Comparison of ENCODE assay signal across 15 mouse cellular contexts in the genomic region with DNA sequence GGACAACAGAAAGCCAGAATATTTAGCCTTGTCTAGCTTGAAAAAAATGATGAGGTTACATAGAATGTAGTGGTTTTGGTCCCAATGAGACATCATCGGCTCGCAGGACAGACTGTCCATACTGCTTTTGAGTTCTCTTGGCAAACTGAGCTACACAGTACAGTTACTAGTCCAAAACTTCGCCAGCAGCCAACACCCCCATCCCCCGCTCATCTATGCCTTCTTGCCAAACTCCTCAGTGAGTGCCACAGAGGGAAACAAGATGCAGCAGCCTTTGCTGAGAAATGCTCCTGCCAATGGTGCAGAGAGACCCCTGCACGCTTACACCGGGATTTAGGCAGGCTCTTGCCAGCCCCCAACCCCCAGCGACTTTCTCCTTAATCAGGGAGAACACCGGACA. TPM values are rescaled to one million over a fixed set of nuclear protein-coding genes. Genes with fewer than 3 reads are reported as not detected.
DNase-seq lines count a peak whose midpoint lies in the region; ATAC-seq and TF ChIP-seq lines count a peak whose summit lies in the region.
"Had no signal": no experiment of that assay in that cellular context is flagged by ENCODE, and none has a peak within 500 bp of the region (broad histone marks: within the 10 kb centered on the region; RNA-seq: fewer than 3 reads in every experiment).

No protein-coding gene starts in this region.

- H3K4me1 ChIP-seq in forebrain, embryonic 15.5 days, result peaks cover 74% of the 10 kb centered on the region
- 0 out of 2 replicates have a peak, but pooled peaks cover 5% of the 10 kb centered on the region for H3K4me1 ChIP-seq in forebrain, embryonic 11.5 days (replicated peaks; ENCODE audit: control insufficient read depth, insufficient read depth, low read length)
- H3K4me1 ChIP-seq in lung, embryonic 14.5 days (ENCODE audit: insufficient read depth), result no peaks in the 10 kb centered on the region

- no peak for TF ChIP-seq CTCF in lung, embryonic 14.5 days (IDR thresholded peaks at IDR 0.05; ENCODE audit: low read depth)

- H3K9ac ChIP-seq in forebrain, embryonic 15.5 days (replicated peaks), result no peak overlapping the region
- no peak overlapping the region for H3K9ac ChIP-seq in forebrain, embryonic 11.5 days (ENCODE audit: low read length)
- H3K9ac ChIP-seq in lung, embryonic 14.5 days, result no peak overlapping the region
- H3K9ac ChIP-seq: heart, embryonic 12.5 days had no signal

- no peak overlapping the region for H3K4me3 ChIP-seq in forebrain, embryonic 15.5 days
- H3K4me3 ChIP-seq in forebrain, embryonic 11.5 days (ENCODE audit: low read depth, low read length), result no peak overlapping the region
- H3K4me3 ChIP-seq in lung, embryonic 14.5 days (ENCODE audit: low read depth, low read length), result no peak overlapping the region
- H3K4me3 ChIP-seq: embryonic facial prominence, embryonic 10.5 days; heart, embryonic 12.5 days had no signal

- H3K27me3 ChIP-seq in forebrain, embryonic 15.5 days, result no peaks in the 10 kb centered on the region
- H3K27me3 ChIP-seq in forebrain, embryonic 11.5 days (ENCODE audit: control insufficient read depth, insufficient read depth, low read length), result no peaks in the 10 kb centered on the region
- H3K27me3 ChIP-seq in lung, embryonic 14.5 days (ENCODE audit: insufficient read depth, low read length), result no peaks in the 10 kb centered on the region
- H3K27me3 ChIP-seq: heart, embryonic 12.5 days had no signal

- H3K27ac ChIP-seq in forebrain, embryonic 15.5 days (replicated peaks), result peak overlapping the region; percentile 48
- H3K27ac ChIP-seq in forebrain, embryonic 11.5 days (ENCODE audit: low read depth, low read length), result no peak overlapping the region
- H3K27ac ChIP-seq in lung, embryonic 14.5 days (ENCODE audit: low read depth), result no peak overlapping the region
- H3K27ac ChIP-seq: embryonic facial prominence, embryonic 10.5 days had no signal

- peak; percentile 49; the same call in 1 of the 2 replicates for ATAC-seq in forebrain, embryonic 15.5 days (replicated peaks)
- ATAC-seq in forebrain, embryonic 11.5 days (replicated peaks; ENCODE audit: low FRiP score), result no peak
- peak; percentile 25; the same call in 1 of the 2 replicates for ATAC-seq in lung, embryonic 14.5 days (ENCODE audit: insufficient read depth)
- ATAC-seq in CD4-positive, CD25-positive, alpha-beta regulatory T cell, adult 4 months, result no peak
- ATAC-seq: activated CD4-positive, CD25-positive, alpha-beta regulatory T cell, adult 4 months had no signal

- DNase-seq in forebrain, embryonic 11.5 days (ENCODE audit: low spot score), result no peak
- peak; percentile 50 for DNase-seq in lung, embryonic 14.5 days
- no peak for DNase-seq in lung, postnatal 25 days (ENCODE audit: low spot score)
- DNase-seq in adipocyte (ENCODE audit: low spot score), result peak; percentile 52
- DNase-seq in lung, postnatal 10 days, result peak; percentile 66
- DNase-seq in heart, adult 9 months (ENCODE audit: low spot score in 2 of 2), result no peak
- DNase-seq: cerebellum, adult 9-10 months; gastrocnemius, postnatal 10 days; kidney, adult 8-10 months had no signal

- peaks cover 4% of the 10 kb centered on the region; the same call in 1 of the 2 replicates for H3K36me3 ChIP-seq in forebrain, embryonic 15.5 days
- peaks cover 2% of the 10 kb centered on the region; the same call in 1 of the 2 replicates for H3K36me3 ChIP-seq in forebrain, embryonic 11.5 days (ENCODE audit: control insufficient read depth, insufficient read depth, low read length)
- H3K36me3 ChIP-seq in lung, embryonic 14.5 days (ENCODE audit: insufficient read depth), result peaks cover 3% of the 10 kb centered on the region; the same call in 1 of the 2 replicates
- H3K36me3 ChIP-seq: heart, embryonic 12.5 days had no signal

- no peaks in the 10 kb centered on the region for H3K9me3 ChIP-seq in forebrain, embryonic 15.5 days
- no peaks in the 10 kb centered on the region for H3K9me3 ChIP-seq in forebrain, embryonic 11.5 days (ENCODE audit: control insufficient read depth, low read length)
- H3K9me3 ChIP-seq in lung, embryonic 14.5 days (ENCODE audit: low read depth, low read length), result no peaks in the 10 kb centered on the region
- H3K9me3 ChIP-seq: embryonic facial prominence, embryonic 10.5 days; heart, embryonic 12.5 days had no signal

- 59% methylated on average over 8 of the region's 8 CpGs for WGBS in forebrain, embryonic 15.5 days
- 88% methylated on average over 8 of the region's 8 CpGs for WGBS in forebrain, embryonic 11.5 days
- WGBS in lung, embryonic 14.5 days, result 84% methylated on average over 8 of the region's 8 CpGs

- no peak overlapping the region for H3K4me2 ChIP-seq in forebrain, embryonic 15.5 days (replicated peaks)
- H3K4me2 ChIP-seq in forebrain, embryonic 11.5 days (ENCODE audit: low read depth, low read length, severe bottlenecking), result no peak overlapping the region
- no peak overlapping the region for H3K4me2 ChIP-seq in lung, embryonic 14.5 days
- H3K4me2 ChIP-seq: heart, embryonic 12.5 days; liver, embryonic 11.5 days had no signal

RNA-seq across cellular contexts. Expression of a gene that starts 34.9 kb away (rescaled TPM):
- polyA plus RNA-seq in forebrain, embryonic 15.5 days (2015; fragmentation: Nextera tagmentation; extraction: Ambion mirVana), result 309 and 350 TPM in 2 replicates
- 139 and 181 TPM in 2 replicates for polyA plus RNA-seq in forebrain, embryonic 11.5 days (2014; fragmentation: Nextera tagmentation; extraction: Ambion mirVana)
- polyA plus RNA-seq in lung, embryonic 14.5 days (2014; fragmentation: Nextera tagmentation; extraction: Ambion mirVana), result 34.5 and 37.8 TPM in 2 replicates
- under 1 TPM; 0.33 to 0.50 TPM for polyA plus RNA-seq in CD4-positive, CD25-positive, alpha-beta regulatory T cell, adult 4 months (2017; shearing (Covaris generic))
- polyA plus RNA-seq: activated CD4-positive, CD25-positive, alpha-beta regulatory T cell, adult 4 months had no signal

Comparison
In these comparisons a context has a peak if more than half of its experiments do, and no peak if none do; other contexts are left out.
1. ATAC-seq: peak in forebrain, embryonic 15.5 days (single experiment) and lung, embryonic 14.5 days (single experiment); none in forebrain, embryonic 11.5 days (single experiment) and CD4-positive, CD25-positive, alpha-beta regulatory T cell, adult 4 months (single experiment).
2. DNase-seq: peak in lung, embryonic 14.5 days (single experiment), adipocyte (single experiment) and lung, postnatal 10 days (single experiment); none in forebrain, embryonic 11.5 days (single experiment), lung, postnatal 25 days (single experiment) and heart, adult 9 months (0 of 2).
3. RNA of a gene that starts 34.9 kb away (polyA plus RNA-seq): 309 to 350 TPM in forebrain, embryonic 15.5 days, 139 to 181 TPM in forebrain, embryonic 11.5 days and 34.5 to 37.8 TPM in lung, embryonic 14.5 days; 0.33 to 0.50 TPM in CD4-positive, CD25-positive, alpha-beta regulatory T cell, adult 4 months; every median in the first group is over 10 times any median in the second.